Mouse (Mus musculus): ENCODE data around the gene Stxbp5. TPM values are rescaled to one million over a fixed set of nuclear protein-coding genes. Genes with fewer than 3 reads are reported as not detected.

Gene Stxbp5
- total RNA-seq, 2 experiments from 2014 or later = 7.6 to 9.3 TPM

GRCm38 (mm10) chr10:9857850-9858249, 43.0 kb downstream of the Stxbp5 start:
- no peak for DNase-seq

- no peak for DNase-seq
Observed at GRCm38 (mm10) chr10:9856792-9857191, 44.1 kb downstream of the Stxbp5 start.

GRCm38 (mm10) chr10:9846408-9846807, 54.5 kb downstream of the Stxbp5 start:
- DNase-seq = no peak

GRCm38 (mm10) chr10:9839408-9839807, 61.5 kb downstream of the Stxbp5 start:
- no peak for DNase-seq

GRCm38 (mm10) chr10:9834986-9835385, 65.9 kb downstream of the Stxbp5 start:
- DNase-seq = no peak

GRCm38 (mm10) chr10:9832937-9833336, 67.9 kb downstream of the Stxbp5 start:
- DNase-seq = no peak

GRCm38 (mm10) chr10:9829744-9830143, 71.1 kb downstream of the Stxbp5 start:
- DNase-seq = no peak

GRCm38 (mm10) chr10:9821299-9821698, 79.6 kb downstream of the Stxbp5 start:
- DNase-seq = no peak

GRCm38 (mm10) chr10:9818574-9818973, 82.3 kb downstream of the Stxbp5 start:
- no peak for DNase-seq

GRCm38 (mm10) chr10:9813926-9814325, 87.0 kb downstream of the Stxbp5 start:
- DNase-seq = no peak

- no peak for DNase-seq
Observed at GRCm38 (mm10) chr10:9807596-9807995, 93.3 kb downstream of the Stxbp5 start.

GRCm38 (mm10) chr10:9805341-9805740, 95.5 kb downstream of the Stxbp5 start:
- no peak for DNase-seq

- DNase-seq = no peak
Observed at GRCm38 (mm10) chr10:9803126-9803525, 97.8 kb downstream of the Stxbp5 start.

- DNase-seq = no peak
Observed at GRCm38 (mm10) chr10:9801571-9801970, 99.3 kb downstream of the Stxbp5 start.

- no peak for DNase-seq
Observed at GRCm38 (mm10) chr10:9799085-9799484, 101.8 kb downstream of the Stxbp5 start.

GRCm38 (mm10) chr10:9796429-9796828, 104.5 kb downstream of the Stxbp5 start:
- DNase-seq = no peak

- no peak for DNase-seq
Observed at GRCm38 (mm10) chr10:9794429-9794828, 106.5 kb downstream of the Stxbp5 start.

- DNase-seq = no peak
Observed at GRCm38 (mm10) chr10:9790947-9791346, 109.9 kb downstream of the Stxbp5 start.

- DNase-seq = no peak
Observed at GRCm38 (mm10) chr10:9786461-9786860, 114.4 kb downstream of the Stxbp5 start.

GRCm38 (mm10) chr10:9785651-9786050, 115.2 kb downstream of the Stxbp5 start:
- DNase-seq = no peak

- DNase-seq = no peak
Observed at GRCm38 (mm10) chr10:9779864-9780263, 121.0 kb downstream of the Stxbp5 start.

- DNase-seq = no peak
Observed at GRCm38 (mm10) chr10:9770261-9770660, 130.6 kb downstream of the Stxbp5 start.

GRCm38 (mm10) chr10:9763831-9764230, 137.0 kb downstream of the Stxbp5 start:
- DNase-seq = no peak

- DNase-seq = no peak
Observed at GRCm38 (mm10) chr10:9760264-9760663, 140.6 kb downstream of the Stxbp5 start.

GRCm38 (mm10) chr10:9756546-9756945, 144.3 kb downstream of the Stxbp5 start:
- DNase-seq = no peak

Data from gastrocnemius, postnatal 25 days (tissue).